Mouse (Mus musculus) hindbrain, embryonic 16.5 days (tissue): ENCODE measurements around the gene Simc1. TPM values are rescaled to one million over a fixed set of nuclear protein-coding genes. Genes with fewer than 3 reads are reported as not detected.
A peak's percentile ranks its signal among the peaks of the same experiment; 100 is the strongest.

Source experiments
- ATAC-seq: fragments of 200-750 bp; cut with Nextera tagmentation; 2 replicates; pipeline ENCODE4 v1.8.0; 2017; ENCODE audit warnings: moderate TSS enrichment, moderate library complexity
- H3K27ac ChIP-seq: fragments of 300-500 bp; sonication (generic); 2 replicates; pipeline ENCODE4 v1.5.1; 2014; ENCODE audit warnings: low read depth, mild to moderate bottlenecking, control low read depth, low read length, moderate library complexity
- H3K27me3 ChIP-seq: fragments of 300-500 bp; sonication (generic); replicated peaks from 2 replicates; pipeline ENCODE4 v1.6.1; 2014; ENCODE audit warnings: low read length; ENCODE audit not compliant: control insufficient read depth, insufficient read depth
- H3K36me3 ChIP-seq: fragments of 300-500 bp; sonication (generic); 2 replicates; pipeline ENCODE4 v1.6.1; 2014; ENCODE audit warnings: mild to moderate bottlenecking, low read length, moderate library complexity, mixed read lengths; ENCODE audit not compliant: control insufficient read depth, insufficient read depth
- H3K4me1 ChIP-seq: fragments of 300-500 bp; sonication (generic); 2 replicates; pipeline ENCODE4 v1.6.1; 2014; ENCODE audit warnings: low read depth, low read length; ENCODE audit not compliant: control insufficient read depth, insufficient read depth
- H3K4me2 ChIP-seq: fragments of 300-500 bp; sonication (generic); 2 replicates; pipeline ENCODE4 v1.6.1; 2014; ENCODE audit warnings: mild to moderate bottlenecking, low read length, control low read depth, moderate library complexity
- H3K4me3 ChIP-seq: fragments of 300-500 bp; sonication (generic); 2 replicates; pipeline ENCODE4 v1.5.1; 2014; ENCODE audit warnings: mild to moderate bottlenecking, low read length, control low read depth, moderate library complexity
- H3K9ac ChIP-seq: fragments of 300-500 bp; sonication (generic); 2 replicates; pipeline ENCODE4 v1.6.1; 2014; ENCODE audit warnings: low read depth, mild to moderate bottlenecking, control low read depth, low read length, moderate library complexity
- H3K9me3 ChIP-seq: fragments of 300-500 bp; sonication (generic); 2 replicates; pipeline ENCODE4 v1.6.1; 2014; ENCODE audit warnings: mild to moderate bottlenecking, low read length, moderate library complexity; ENCODE audit not compliant: control insufficient read depth
- WGBS: fragments of 180-500 bp; shearing (Covaris S2); extraction: QIAGEN DNeasy Blood & Tissue Kit; methylation state at CpG from one replicate; pipeline ENCODE4 v1.1.7; 2014; 5-methylcytosine and 5-hydroxymethylcytosine counted together
- polyA plus RNA-seq: library from polyadenylated mRNA; unstranded; fragments of >200 nt; fragmentation: Nextera tagmentation; extraction: Ambion mirVana; gene quantifications from 2 replicates; pipeline ENCODE4 v1.2.1, GENCODE M21; 2015

The Simc1 gene
- polyA plus RNA-seq, 1 experiment from 2014 or later: 20.4 TPM

DNA sequence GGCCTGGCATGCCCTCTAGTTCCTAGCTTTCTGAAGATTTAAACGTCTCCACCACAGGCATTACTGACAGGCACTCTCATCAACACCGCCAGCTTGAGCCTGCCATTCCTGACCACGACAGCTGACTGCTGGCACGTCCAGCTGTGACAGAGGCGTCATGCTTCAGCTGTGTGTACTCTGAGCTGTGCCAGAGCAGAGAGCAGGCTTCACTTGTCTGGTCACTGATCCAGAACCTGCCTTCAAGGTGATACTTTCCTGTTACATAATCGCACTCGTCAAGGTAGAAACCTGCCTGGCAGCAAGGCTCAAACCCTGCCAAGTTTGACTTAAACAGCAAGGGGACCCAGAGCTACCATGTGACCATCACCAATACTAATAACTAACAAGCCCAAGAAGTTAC lies 59.0 kb downstream of the Simc1 start:
- no peak overlapping the region for H3K4me3 ChIP-seq
- 76% methylated on average over 7 of the region's 7 CpGs for WGBS
- H3K9me3 ChIP-seq: no peaks in the 10 kb centered on the region
- H3K36me3 ChIP-seq: peaks cover 38% of the 10 kb centered on the region
- H3K9ac ChIP-seq: no peak overlapping the region
- no peak overlapping the region for H3K27ac ChIP-seq
- H3K4me2 ChIP-seq: no peak overlapping the region
- peaks cover 13% of the 10 kb centered on the region for H3K4me1 ChIP-seq
- H3K27me3 ChIP-seq: no peaks in the 10 kb centered on the region
- no peak for ATAC-seq

DNA sequence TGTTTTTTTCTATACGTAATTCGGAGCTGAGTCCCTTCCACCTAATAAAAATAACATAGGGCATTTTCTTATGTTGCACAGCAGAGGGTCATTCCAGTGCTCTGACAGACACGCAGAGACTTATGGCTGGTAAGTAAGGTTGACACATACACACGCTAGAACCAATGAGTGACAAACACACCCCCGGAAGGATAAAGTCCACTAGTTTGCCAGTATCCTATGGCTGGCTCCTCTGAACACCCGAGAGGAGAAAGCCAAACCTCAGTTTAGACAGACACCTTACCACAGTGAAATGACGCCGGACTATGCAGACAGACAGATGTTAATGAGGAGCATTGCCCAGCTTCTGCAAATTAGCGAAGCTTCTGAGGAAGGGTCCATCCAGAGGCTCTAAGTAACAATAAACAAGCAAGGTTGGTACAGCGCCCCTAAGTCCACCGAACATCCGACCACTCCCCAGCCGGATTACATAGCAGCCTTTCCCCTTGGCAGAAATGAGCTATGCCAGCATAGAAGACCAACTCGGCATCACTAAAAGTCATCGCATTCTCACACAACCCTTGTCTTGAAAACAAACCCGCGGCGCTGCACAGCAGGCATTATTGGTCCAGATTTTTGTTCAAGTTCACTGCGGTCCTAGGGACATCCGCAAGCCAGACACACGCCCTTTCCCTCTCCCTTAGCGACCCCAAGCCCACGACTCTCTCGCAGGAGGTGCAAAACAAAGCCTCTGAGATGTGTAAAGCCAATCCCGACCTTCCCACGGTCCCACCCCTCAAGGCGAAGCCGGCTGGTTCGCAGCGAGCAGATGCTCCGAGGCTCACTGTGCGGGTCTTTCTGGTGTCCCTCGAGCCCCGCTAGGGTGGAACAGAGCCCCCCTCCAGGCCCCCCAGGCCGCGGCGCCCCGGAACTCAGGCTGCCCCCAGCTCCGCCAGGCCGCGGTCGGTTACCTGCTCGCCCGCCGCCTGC lies 60.9 kb downstream of the Simc1 start:
- ATAC-seq: peak; percentile 79

DNA sequence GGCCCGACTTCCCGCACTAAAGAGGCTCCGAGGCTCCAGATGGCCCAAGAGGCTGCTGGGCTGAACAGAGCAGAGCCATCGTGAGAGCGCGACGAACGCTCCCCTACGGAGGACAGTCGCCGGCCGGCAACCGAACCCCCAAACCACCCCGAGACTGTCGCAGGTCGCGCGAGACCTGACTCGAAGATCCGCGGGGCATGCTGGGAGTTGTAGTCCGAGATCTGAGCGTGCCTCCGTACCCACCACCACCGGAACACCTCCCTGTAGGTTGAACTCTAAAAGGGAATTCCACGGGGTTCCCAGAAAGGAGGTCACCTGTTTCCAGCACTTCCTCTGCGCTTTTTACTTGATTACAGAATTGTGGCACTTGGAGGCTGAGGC lies 61.6 kb downstream of the Simc1 start, which contains the start of gene 4833439L19Rik:
4833439L19Rik (minus strand) TSS at position 235 of the 381 bp plus-strand sequence.
- Histone ChIP-seq H3K4me1 (peaks cover 13% of the 10 kb centered on the region), H3K4me3 (peak within 1 kb of the TSS; percentile 95), H3K4me2 (peak within 1 kb of the TSS; percentile 81), H3K27me3 (no peaks in the 10 kb centered on the region), H3K9ac (peak within 1 kb of the TSS; percentile 97), H3K36me3 (peaks cover 16% of the 10 kb centered on the region; the same call in 1 of the 2 replicates), H3K27ac (peak within 1 kb of the TSS; percentile 86), H3K9me3 (no peaks in the 10 kb centered on the region)
- peak; percentile 97 for ATAC-seq
- WGBS: under 1% methylated on average over 27 of the region's 27 CpGs

More for the DNA sequence above, 60.9 kb downstream of the Simc1 start:
- 10% methylated on average over 42 of the region's 45 CpGs for WGBS
- Histone ChIP-seq H3K4me3 (peak overlapping the region; percentile 95), H3K36me3 (peaks cover 21% of the 10 kb centered on the region), H3K27me3 (no peaks in the 10 kb centered on the region), H3K27ac (peak overlapping the region; percentile 86), H3K4me2 (peak overlapping the region; percentile 78), H3K9me3 (no peaks in the 10 kb centered on the region), H3K9ac (peak overlapping the region; percentile 97), H3K4me1 (peaks cover 13% of the 10 kb centered on the region)

DNA sequence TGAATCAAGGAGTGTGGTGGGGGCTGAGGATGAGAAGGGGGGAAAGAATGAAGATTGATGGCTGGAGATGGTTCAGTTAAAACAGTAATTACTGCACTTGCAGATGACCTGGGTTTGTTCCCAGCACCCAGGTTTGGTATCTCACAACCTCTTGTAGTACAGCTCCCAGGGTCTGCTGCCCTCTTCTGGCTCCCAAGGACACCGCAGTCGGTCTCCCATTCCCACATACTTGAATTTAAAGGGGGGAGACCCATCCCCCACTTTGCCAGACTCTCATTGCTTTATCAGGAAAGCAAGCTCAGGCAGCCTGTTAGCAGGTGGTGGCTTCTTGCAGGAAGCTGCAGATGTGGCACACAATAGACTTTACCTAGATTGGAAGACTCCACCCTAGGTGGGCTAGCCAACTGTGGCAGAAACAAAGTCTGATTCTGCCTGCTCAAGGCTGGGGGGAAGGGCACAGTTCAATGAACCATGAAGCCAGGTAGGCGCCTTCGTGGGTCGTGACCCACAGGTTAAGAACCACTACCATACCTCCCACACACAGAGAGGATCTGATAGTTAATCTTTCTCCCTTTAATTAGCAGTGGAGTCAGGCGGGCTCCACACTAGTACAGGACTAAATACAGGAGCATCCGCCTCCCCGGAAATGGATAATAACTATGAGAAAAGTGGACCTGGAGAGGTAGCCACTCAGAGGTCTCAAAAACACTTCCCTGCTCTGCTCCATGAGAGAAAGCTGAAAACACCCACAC lies 62.2 kb downstream of the Simc1 start:
- ATAC-seq: peak; percentile 35
- H3K36me3 ChIP-seq: peaks cover 14% of the 10 kb centered on the region; the same call in 1 of the 2 replicates
- H3K9ac ChIP-seq: peak overlapping the region; percentile 41; the same call in 1 of the 2 replicates
- H3K4me3 ChIP-seq: peak overlapping the region; percentile 95
- no peaks in the 10 kb centered on the region for H3K9me3 ChIP-seq
- peak overlapping the region; percentile 81 for H3K4me2 ChIP-seq
- no peaks in the 10 kb centered on the region for H3K27me3 ChIP-seq
- peak overlapping the region; percentile 86; the same call in 1 of the 2 replicates for H3K27ac ChIP-seq
- peaks cover 13% of the 10 kb centered on the region for H3K4me1 ChIP-seq
- WGBS: 41% methylated on average over 8 of the region's 8 CpGs

DNA sequence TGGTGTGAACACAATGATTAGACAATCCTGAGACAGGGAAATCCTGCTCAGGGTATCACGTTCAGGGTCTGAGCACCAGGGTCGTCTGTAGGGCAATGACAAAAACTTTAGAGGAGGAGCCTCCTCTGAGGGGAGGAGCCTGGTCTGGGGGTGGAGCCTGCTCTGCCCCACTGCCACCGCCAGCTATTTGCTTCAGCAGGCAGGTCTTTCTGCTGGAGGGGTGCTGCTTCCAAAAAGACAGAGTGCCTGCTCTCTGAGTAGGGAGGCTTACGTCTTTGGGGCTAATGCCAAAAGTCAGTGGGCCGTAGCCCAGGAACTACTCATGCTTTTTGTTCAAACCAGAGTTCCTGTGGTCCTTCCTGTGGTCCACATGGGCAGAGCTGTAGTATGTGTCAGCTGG lies 64.8 kb downstream of the Simc1 start:
- H3K27me3 ChIP-seq: peaks cover 3% of the 10 kb centered on the region; the same call in 1 of the 2 replicates
- ATAC-seq: no peak
- no peaks in the 10 kb centered on the region for H3K36me3 ChIP-seq
- H3K4me2 ChIP-seq: no peak overlapping the region
- no peak overlapping the region for H3K4me3 ChIP-seq
- no peak overlapping the region for H3K27ac ChIP-seq
- H3K4me1 ChIP-seq: peaks cover 13% of the 10 kb centered on the region
- 41% methylated on average over 5 of the region's 5 CpGs for WGBS
- no peak overlapping the region for H3K9ac ChIP-seq
- H3K9me3 ChIP-seq: no peaks in the 10 kb centered on the region

DNA sequence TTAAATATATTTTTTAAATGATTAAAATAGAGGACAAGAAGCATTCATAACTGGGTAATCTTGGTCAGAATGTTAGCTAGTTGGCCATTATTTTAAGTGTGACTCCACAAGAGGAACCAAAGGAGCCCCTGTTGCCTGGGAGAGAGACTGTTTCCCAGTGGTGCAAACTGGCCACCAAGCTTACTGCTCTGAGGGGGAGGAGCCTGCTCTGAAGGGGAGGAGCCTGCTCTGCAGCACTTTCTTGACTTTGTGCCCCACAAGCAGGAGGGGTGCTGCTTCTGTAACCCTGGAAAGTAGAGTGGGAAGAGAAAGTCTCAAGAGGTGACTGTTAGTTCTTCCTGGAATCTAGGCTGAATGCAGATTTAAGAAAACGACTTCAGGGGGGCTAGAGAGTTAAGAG lies 65.7 kb downstream of the Simc1 start:
- ATAC-seq: no peak

DNA sequence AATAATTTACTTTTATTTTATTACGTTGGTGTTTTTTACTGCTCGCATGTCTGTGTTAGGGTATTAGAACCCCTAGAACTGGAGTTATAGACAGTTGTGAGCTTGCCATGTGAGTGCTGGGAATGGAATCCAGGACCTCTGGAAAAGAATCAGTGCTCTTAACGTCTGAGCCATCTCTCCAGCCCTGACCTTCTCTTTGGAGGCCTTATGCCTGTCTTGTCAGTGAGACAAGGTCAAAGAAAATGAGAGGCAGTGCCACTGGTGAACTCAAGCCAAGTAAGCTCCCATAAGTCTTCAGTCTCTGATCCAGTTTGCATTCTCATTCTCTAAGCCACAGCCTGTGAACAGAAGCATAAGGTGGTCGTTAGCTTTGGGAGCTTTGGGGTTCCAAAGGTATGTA lies 67.2 kb downstream of the Simc1 start:
- 73% methylated on average over 4 of the region's 4 CpGs for WGBS
- Histone ChIP-seq H3K4me3 (no peak overlapping the region), H3K27me3 (peaks cover 3% of the 10 kb centered on the region; the same call in 1 of the 2 replicates), H3K4me1 (peaks cover 7% of the 10 kb centered on the region; the same call in 1 of the 2 replicates), H3K4me2 (no peak overlapping the region), H3K36me3 (no peaks in the 10 kb centered on the region), H3K27ac (no peak overlapping the region), H3K9me3 (no peaks in the 10 kb centered on the region), H3K9ac (no peak overlapping the region)
- no peak for ATAC-seq

More for the DNA sequence above, 65.7 kb downstream of the Simc1 start:
- H3K27me3 ChIP-seq: peaks cover 3% of the 10 kb centered on the region; the same call in 1 of the 2 replicates
- H3K27ac ChIP-seq: no peak overlapping the region
- no peaks in the 10 kb centered on the region for H3K36me3 ChIP-seq
- H3K9me3 ChIP-seq: no peaks in the 10 kb centered on the region
- H3K4me3 ChIP-seq: no peak overlapping the region
- H3K4me2 ChIP-seq: no peak overlapping the region
- H3K4me1 ChIP-seq: peaks cover 6% of the 10 kb centered on the region
- no peak overlapping the region for H3K9ac ChIP-seq
- 55% methylated on average over 1 of the region's 1 CpGs for WGBS

DNA sequence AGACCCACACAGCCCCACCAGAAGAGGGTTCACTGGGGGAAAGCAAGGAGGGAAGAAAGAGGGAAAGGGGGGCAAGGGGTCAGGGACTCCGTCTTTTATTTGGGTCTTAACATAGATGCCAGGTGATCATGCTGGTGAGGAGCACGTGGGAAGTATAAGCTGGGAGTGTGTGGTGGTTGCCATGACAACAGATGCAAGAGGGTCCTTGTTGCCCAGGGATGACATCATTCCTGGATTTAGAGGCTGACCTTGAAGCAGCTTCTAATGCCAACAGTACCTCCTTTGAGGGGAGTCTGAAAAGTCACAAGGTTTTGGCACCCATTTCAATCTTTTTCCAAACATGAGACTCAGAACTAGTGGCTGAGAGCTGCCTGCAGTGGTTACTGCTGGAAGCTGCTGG lies 68.1 kb downstream of the Simc1 start:
- H3K4me2 ChIP-seq: no peak overlapping the region
- no peak overlapping the region for H3K4me3 ChIP-seq
- no peak for ATAC-seq
- WGBS: 33% methylated on average over 2 of the region's 2 CpGs
- peaks cover 3% of the 10 kb centered on the region; the same call in 1 of the 2 replicates for H3K27me3 ChIP-seq
- H3K4me1 ChIP-seq: peaks cover 15% of the 10 kb centered on the region
- H3K36me3 ChIP-seq: peaks cover 1% of the 10 kb centered on the region; the same call in 1 of the 2 replicates
- no peak overlapping the region for H3K27ac ChIP-seq
- no peak overlapping the region for H3K9ac ChIP-seq
- H3K9me3 ChIP-seq: no peaks in the 10 kb centered on the region
